Mouse (Mus musculus) ES-E14 (cell line): Measurements from ENCODE around the gene Zfp185.

ENCODE experiments used
- CHD2 ChIP-seq: IDR thresholded peaks from 2 replicates; pipeline ENCODE4 v1.6.1; 2014; ENCODE audit warnings: mild to moderate bottlenecking, low read depth, low read length, inconsistent platforms
- ZNF384 ChIP-seq: IDR thresholded peaks from 2 replicates; pipeline ENCODE4 v1.6.1; 2012; ENCODE audit warnings: low read depth, low read length, inconsistent platforms

GRCm38 (mm10) chrX:72953464-72953863 is 33.7 kb upstream of the Zfp185 start:
- no peak for TF ChIP-seq CHD2
- TF ChIP-seq ZNF384, result no peak
